Mouse (Mus musculus) embryonic facial prominence, embryonic 15.5 days (tissue): ENCODE results near the gene Orai1. TPM values are rescaled to one million over a fixed set of nuclear protein-coding genes. Genes with fewer than 3 reads are reported as not detected.
"Not testable (repeated sequence)": the region's sequence is repeated elsewhere in the genome, so short reads cannot be mapped to it uniquely, and the experiment has no call there.

Experiments
- ATAC-seq: fragments of 200-750 bp; cut with Nextera tagmentation; 2 replicates; pipeline ENCODE4 v1.8.0; 2017; ENCODE audit warnings: low read depth, moderate TSS enrichment; ENCODE audit not compliant: insufficient number of reproducible peaks, low FRiP score, low TSS enrichment
- H3K27ac ChIP-seq: fragments of 300-500 bp; sonication (generic); replicated peaks from 2 replicates; pipeline ENCODE4 v1.5.1; 2015; ENCODE audit warnings: mild to moderate bottlenecking, inconsistent platforms
- H3K27me3 ChIP-seq: fragments of 300-500 bp; sonication (generic); 2 replicates; pipeline ENCODE4 v1.6.1; 2015; ENCODE audit warnings: inconsistent platforms
- H3K36me3 ChIP-seq: fragments of 300-500 bp; sonication (generic); 2 replicates; pipeline ENCODE4 v1.6.1; 2015; ENCODE audit warnings: mild to moderate bottlenecking, inconsistent platforms
- H3K4me1 ChIP-seq: fragments of 300-500 bp; sonication (generic); 2 replicates; pipeline ENCODE4 v1.6.1; 2015; ENCODE audit warnings: inconsistent platforms
- H3K4me2 ChIP-seq: fragments of 300-500 bp; sonication (generic); replicated peaks from 2 replicates; pipeline ENCODE4 v1.6.1; 2015; ENCODE audit warnings: mild to moderate bottlenecking, inconsistent platforms
- H3K4me3 ChIP-seq: fragments of 300-500 bp; sonication (generic); replicated peaks from 2 replicates; pipeline ENCODE4 v1.5.1; 2015; ENCODE audit warnings: mild to moderate bottlenecking, inconsistent platforms
- H3K9ac ChIP-seq: fragments of 300-500 bp; sonication (generic); 2 replicates; pipeline ENCODE4 v1.6.1; 2015; ENCODE audit warnings: inconsistent platforms
- H3K9me3 ChIP-seq: fragments of 300-500 bp; sonication (generic); replicated peaks from 2 replicates; pipeline ENCODE4 v1.6.1; 2016; ENCODE audit warnings: inconsistent platforms
- WGBS: fragments of 180-500 bp; shearing (Covaris S2); methylation state at CpG from one replicate; pipeline ENCODE4 v1.1.7; 2015; 5-methylcytosine and 5-hydroxymethylcytosine counted together
- polyA plus RNA-seq: library from polyadenylated mRNA; unstranded; fragments of >200 nt; fragmentation: Nextera tagmentation; extraction: Ambion mirVana; gene quantifications from 2 replicates; pipeline ENCODE4 v1.2.1, GENCODE M21; 2015

Gene Orai1
- polyA plus RNA-seq: 16.8 and 17.3 TPM in 2 replicates

DNA sequence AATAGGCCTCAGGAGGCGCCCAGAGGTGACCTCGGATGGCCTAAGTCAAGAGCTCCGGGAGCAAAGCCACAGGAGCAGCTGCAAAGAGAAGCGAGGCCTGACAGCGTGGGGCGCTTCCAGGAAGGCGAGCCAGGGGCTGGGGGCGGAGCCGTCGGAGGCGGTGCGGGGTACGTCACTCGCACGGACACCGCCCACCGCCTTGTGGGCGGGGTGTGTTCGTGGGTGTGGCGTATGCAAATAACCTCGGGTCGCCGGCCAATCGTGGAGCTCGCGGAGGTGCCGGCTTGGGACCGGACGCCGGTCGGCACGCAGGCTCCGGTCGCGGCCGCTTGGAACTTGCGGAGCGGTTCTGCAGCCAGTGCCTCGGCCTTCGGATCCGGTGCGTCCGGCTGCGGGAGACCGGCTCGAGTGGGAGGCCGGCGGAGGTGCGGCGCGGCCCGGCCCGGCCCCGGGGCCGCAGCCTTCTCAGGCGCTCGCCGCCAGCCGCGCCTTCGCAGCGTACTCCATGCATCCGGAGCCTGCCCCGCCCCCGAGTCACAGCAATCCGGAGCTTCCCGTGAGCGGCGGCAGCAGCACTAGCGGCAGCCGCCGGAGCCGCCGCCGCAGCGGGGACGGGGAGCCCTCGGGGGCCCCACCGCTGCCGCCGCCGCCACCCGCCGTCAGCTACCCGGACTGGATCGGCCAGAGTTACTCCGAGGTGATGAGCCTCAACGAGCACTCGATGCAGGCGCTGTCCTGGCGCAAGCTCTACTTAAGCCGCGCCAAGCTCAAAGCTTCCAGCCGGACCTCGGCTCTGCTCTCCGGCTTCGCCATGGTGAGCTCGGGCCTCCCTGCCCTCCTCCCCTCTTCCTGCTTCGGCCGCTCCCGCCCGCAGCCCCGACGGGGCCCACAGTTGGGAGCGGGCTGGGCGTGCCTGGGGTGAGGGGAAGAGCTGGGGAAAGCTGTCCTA, at the start of gene Orai1:
Gene Orai1 (plus strand): TSS at position 322 of the 949 bp plus-strand sequence.
- H3K27me3 ChIP-seq: no peaks in the 10 kb centered on the region
- peak within 1 kb of the TSS; percentile 72 for H3K9ac ChIP-seq
- under 1% methylated on average over 106 of the region's 106 CpGs for WGBS
- no peaks in the 10 kb centered on the region for H3K9me3 ChIP-seq
- peak within 1 kb of the TSS; percentile 95 for H3K27ac ChIP-seq
- peak within 1 kb of the TSS; percentile 82 for H3K4me3 ChIP-seq
- 0 out of 2 replicates have a peak, but pooled peaks cover 5% of the 10 kb centered on the region for H3K36me3 ChIP-seq
- peaks cover 49% of the 10 kb centered on the region for H3K4me1 ChIP-seq
- peak within 1 kb of the TSS; percentile 87 for H3K4me2 ChIP-seq
- peak; percentile 96 for ATAC-seq

DNA sequence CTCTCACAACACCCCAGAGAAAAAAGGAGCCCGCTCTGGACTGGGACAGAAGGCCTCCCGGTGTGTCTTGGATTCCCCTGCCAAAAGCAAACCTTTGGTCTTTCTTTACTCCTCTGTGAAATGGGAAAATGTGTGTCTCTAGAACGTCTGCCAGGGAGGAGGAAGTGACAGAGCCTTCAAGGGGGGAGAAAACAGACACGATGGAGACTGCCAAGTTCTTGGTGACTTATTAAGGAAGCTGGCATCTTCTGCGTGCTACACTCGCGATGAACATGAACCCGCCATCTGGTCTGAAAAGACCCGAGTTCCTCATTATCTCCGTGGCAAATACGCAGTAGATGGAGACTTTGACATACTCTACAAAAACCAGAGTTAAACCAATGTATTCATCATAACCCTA, 49.4 kb upstream of the Orai1 start:
- H3K36me3 ChIP-seq: no peaks in the 10 kb centered on the region
- no peaks in the 10 kb centered on the region for H3K4me1 ChIP-seq
- H3K4me2 ChIP-seq: no peak overlapping the region
- no peak for ATAC-seq
- no peak overlapping the region for H3K9ac ChIP-seq
- no peaks in the 10 kb centered on the region for H3K9me3 ChIP-seq
- H3K4me3 ChIP-seq: no peak overlapping the region
- WGBS: 79% methylated on average over 11 of the region's 11 CpGs
- no peaks in the 10 kb centered on the region for H3K27me3 ChIP-seq
- no peak overlapping the region for H3K27ac ChIP-seq

GRCm38 (mm10) chr5:122968322-122968721, 46.6 kb upstream of the Orai1 start:
- Histone ChIP-seq H3K36me3 (no peaks in the 10 kb centered on the region), H3K4me3 (no peak overlapping the region), H3K27ac (no peak overlapping the region), H3K9me3 (no peaks in the 10 kb centered on the region), H3K4me2 (no peak overlapping the region), H3K9ac (no peak overlapping the region), H3K27me3 (no peaks in the 10 kb centered on the region), H3K4me1 (no peaks in the 10 kb centered on the region)
- ATAC-seq: no peak
- 24% methylated on average over 4 of the region's 4 CpGs for WGBS

- ATAC-seq: no peak
- WGBS: 86% methylated on average over 5 of the region's 5 CpGs
These were observed 44.8 kb upstream of the Orai1 start for GRCm38 (mm10) chr5:122970056-122970455.

GRCm38 (mm10) chr5:122971438-122971837, 43.4 kb upstream of the Orai1 start:
- no peak overlapping the region for H3K4me3 ChIP-seq
- WGBS: 84% methylated on average over 4 of the region's 4 CpGs
- no peak overlapping the region for H3K27ac ChIP-seq
- no peaks in the 10 kb centered on the region for H3K4me1 ChIP-seq
- no peaks in the 10 kb centered on the region for H3K36me3 ChIP-seq
- no peak overlapping the region for H3K9ac ChIP-seq
- no peaks in the 10 kb centered on the region for H3K27me3 ChIP-seq
- no peaks in the 10 kb centered on the region for H3K9me3 ChIP-seq
- H3K4me2 ChIP-seq: no peak overlapping the region
- ATAC-seq: no peak

More at GRCm38 (mm10) chr5:122970056-122970455, 44.8 kb upstream of the Orai1 start:
- Histone ChIP-seq H3K27me3 (no peaks in the 10 kb centered on the region), H3K27ac (no peak overlapping the region), H3K4me2 (no peak overlapping the region), H3K4me1 (no peaks in the 10 kb centered on the region), H3K9me3 (no peaks in the 10 kb centered on the region), H3K36me3 (no peaks in the 10 kb centered on the region), H3K4me3 (no peak overlapping the region), H3K9ac (no peak overlapping the region)

GRCm38 (mm10) chr5:122972116-122972515, 42.8 kb upstream of the Orai1 start:
- 53% methylated on average over 9 of the region's 9 CpGs for WGBS
- Histone ChIP-seq H3K9ac (no peak overlapping the region), H3K4me3 (no peak overlapping the region), H3K27ac (no peak overlapping the region), H3K4me1 (no peaks in the 10 kb centered on the region), H3K4me2 (no peak overlapping the region), H3K27me3 (no peaks in the 10 kb centered on the region), H3K36me3 (no peaks in the 10 kb centered on the region), H3K9me3 (no peaks in the 10 kb centered on the region)
- no peak for ATAC-seq

DNA sequence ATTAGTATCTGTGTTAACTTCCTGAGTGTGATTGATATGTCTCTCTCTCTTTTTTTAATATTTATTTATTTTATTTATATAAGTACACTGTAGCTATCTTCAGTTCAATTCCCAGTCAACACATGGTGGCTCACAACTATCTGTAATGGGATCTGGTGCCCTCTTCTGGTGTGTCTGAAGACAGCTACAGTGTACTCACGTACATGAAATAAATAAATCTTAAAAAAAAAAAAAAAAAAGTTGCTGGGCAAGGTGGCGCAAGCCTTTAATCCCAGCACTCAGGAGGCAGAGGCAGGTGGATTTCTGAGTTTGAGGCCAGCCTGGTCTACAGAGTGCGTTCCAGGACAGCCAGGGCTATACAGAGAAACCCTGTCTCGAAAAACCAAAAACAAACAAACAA, 40.2 kb upstream of the Orai1 start:
- not testable (repeated sequence) for H3K4me3 ChIP-seq, H3K9ac ChIP-seq, H3K36me3 ChIP-seq, ATAC-seq, H3K27me3 ChIP-seq, H3K4me1 ChIP-seq, H3K9me3 ChIP-seq, H3K4me2 ChIP-seq, H3K27ac ChIP-seq
- 94% methylated on average over 4 of the region's 4 CpGs for WGBS

GRCm38 (mm10) chr5:122978970-122979369, 35.9 kb upstream of the Orai1 start:
- H3K9ac ChIP-seq: no peak overlapping the region
- H3K4me3 ChIP-seq: no peak overlapping the region
- no peak overlapping the region for H3K4me2 ChIP-seq
- H3K4me1 ChIP-seq: no peaks in the 10 kb centered on the region
- H3K27me3 ChIP-seq: no peaks in the 10 kb centered on the region
- no peak overlapping the region for H3K27ac ChIP-seq
- 78% methylated on average over 8 of the region's 8 CpGs for WGBS
- ATAC-seq: no peak
- H3K9me3 ChIP-seq: no peaks in the 10 kb centered on the region
- 0 out of 2 replicates have a peak, but pooled peaks cover 3% of the 10 kb centered on the region for H3K36me3 ChIP-seq

DNA sequence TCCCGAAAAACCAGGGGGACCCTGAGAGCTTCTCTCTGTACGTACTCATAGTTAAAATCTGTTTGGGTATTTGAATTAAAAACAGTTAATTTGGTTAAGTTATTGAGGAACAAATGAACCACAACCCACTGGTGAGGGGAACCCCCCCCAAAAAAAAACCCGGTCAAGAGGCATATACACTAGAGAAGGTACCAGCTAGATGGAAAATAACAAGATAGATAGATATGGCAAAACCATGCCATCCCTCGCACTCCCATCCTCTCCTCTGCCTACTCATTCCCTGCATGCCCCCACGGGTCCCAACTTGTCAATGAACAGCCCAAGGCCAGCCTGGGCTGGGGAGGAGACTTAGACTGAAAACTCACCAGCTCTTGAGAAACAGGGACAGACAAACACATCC, 30.4 kb upstream of the Orai1 start:
- Histone ChIP-seq H3K27me3 (no peaks in the 10 kb centered on the region), H3K4me1 (peaks cover 27% of the 10 kb centered on the region), H3K4me2 (no peak overlapping the region), H3K4me3 (no peak overlapping the region), H3K9me3 (no peaks in the 10 kb centered on the region), H3K27ac (no peak overlapping the region), H3K9ac (no peak overlapping the region), H3K36me3 (0 out of 2 replicates have a peak, but pooled peaks cover 3% of the 10 kb centered on the region)
- ATAC-seq: no peak
- 74% methylated on average over 5 of the region's 5 CpGs for WGBS

GRCm38 (mm10) chr5:122985276-122985675, 29.6 kb upstream of the Orai1 start:
- Histone ChIP-seq H3K9ac (no peak overlapping the region), H3K27ac (no peak overlapping the region), H3K4me3 (no peak overlapping the region), H3K4me2 (no peak overlapping the region), H3K4me1 (peaks cover 35% of the 10 kb centered on the region), H3K36me3 (0 out of 2 replicates have a peak, but pooled peaks cover 3% of the 10 kb centered on the region), H3K9me3 (no peaks in the 10 kb centered on the region), H3K27me3 (no peaks in the 10 kb centered on the region)
- WGBS: 69% methylated on average over 3 of the region's 3 CpGs
- ATAC-seq: no peak

- Histone ChIP-seq H3K9ac (no peak overlapping the region), H3K9me3 (no peaks in the 10 kb centered on the region), H3K27ac (no peak overlapping the region), H3K4me3 (no peak overlapping the region), H3K36me3 (0 out of 2 replicates have a peak, but pooled peaks cover 3% of the 10 kb centered on the region), H3K27me3 (no peaks in the 10 kb centered on the region), H3K4me1 (peaks cover 41% of the 10 kb centered on the region), H3K4me2 (no peak overlapping the region)
- ATAC-seq: no peak
- 44% methylated on average over 8 of the region's 8 CpGs for WGBS
These were observed 28.8 kb upstream of the Orai1 start for GRCm38 (mm10) chr5:122986091-122986493.
